Mouse (Mus musculus) liver, adult 2 months (tissue): ENCODE data around the gene Fzd9. TPM values are rescaled to one million over a fixed set of nuclear protein-coding genes. Genes with fewer than 3 reads are reported as not detected.

Source experiments
- DNase-seq: peaks from one replicate; pipeline ENCODE4 v3.0.0-alpha.2; 2011; ENCODE audit warnings: low read depth, low spot score; ENCODE audit errors: extremely low read depth
- H3K27ac ChIP-seq: fragments of 200-500 bp; replicated peaks from 2 replicates; pipeline ENCODE4 v1.5.1; 2012; ENCODE audit warnings: low read depth, mild to moderate bottlenecking, control low read depth, inconsistent platforms, low read length; ENCODE audit not compliant: insufficient read depth
- H3K27me3 ChIP-seq: fragments of 200-500 bp; 2 replicates; pipeline ENCODE4 v1.6.1; 2012; ENCODE audit warnings: mild to moderate bottlenecking, moderate library complexity, low read length, inconsistent platforms; ENCODE audit not compliant: control insufficient read depth, insufficient read depth
- H3K36me3 ChIP-seq: fragments of 200-500 bp; 2 replicates; pipeline ENCODE4 v1.6.1; 2012; ENCODE audit warnings: low read length, inconsistent platforms; ENCODE audit not compliant: control insufficient read depth, insufficient read depth
- H3K4me1 ChIP-seq: fragments of 200-500 bp; 2 replicates; pipeline ENCODE4 v1.6.1; 2011; ENCODE audit warnings: low read length; ENCODE audit not compliant: control insufficient read depth, insufficient read depth
- H3K4me3 ChIP-seq: fragments of 200-500 bp; 2 replicates; pipeline ENCODE4 v1.5.1; 2011; ENCODE audit warnings: low read depth, mild to moderate bottlenecking, control low read depth, low read length, moderate library complexity; ENCODE audit not compliant: insufficient read depth
- H3K79me2 ChIP-seq: fragments of 200-500 bp; 2 replicates; pipeline ENCODE4 v1.6.1; 2012; ENCODE audit warnings: inconsistent platforms, mild to moderate bottlenecking, low read length, moderate library complexity; ENCODE audit not compliant: control insufficient read depth, insufficient read depth
- H3K9ac ChIP-seq: fragments of 200-500 bp; 2 replicates; pipeline ENCODE4 v1.6.1; 2012; ENCODE audit warnings: low read depth, mild to moderate bottlenecking, control low read depth, inconsistent platforms, low read length
- CTCF ChIP-seq: fragments of 200-500 bp; IDR thresholded peaks from 2 replicates; pipeline ENCODE4 v1.5.1; 2011; ENCODE audit warnings: low read depth, low read length, control low read depth
- POLR2A ChIP-seq: fragments of 200-500 bp; IDR thresholded peaks from 2 replicates; pipeline ENCODE4 v1.6.1; 2011; ENCODE audit warnings: low read length, control low read depth; ENCODE audit not compliant: insufficient read depth; ENCODE audit errors: extremely low read depth
- WGBS: fragments of 180-500 bp; shearing (Covaris S2); methylation state at CpG from one replicate; pipeline ENCODE4 v1.1.7; 2018; 5-methylcytosine and 5-hydroxymethylcytosine counted together
- polyA plus RNA-seq: library from polyadenylated mRNA; depleted of rRNA; stranded (reverse); fragments of >200 nt; gene quantifications from 2 replicates; pipeline ENCODE4 v1.2.3, GENCODE M21; 2012; rRNA removed
- total RNA-seq: library from RNA; depleted of rRNA; stranded (reverse); fragments of >200 nt; gene quantifications from 2 replicates; pipeline ENCODE4 v1.2.3, GENCODE M21; 2014; rRNA removed

Fzd9 gene
- total and polyA plus RNA-seq, 2 experiments: 0.05 TPM; not detected in 1

DNA sequence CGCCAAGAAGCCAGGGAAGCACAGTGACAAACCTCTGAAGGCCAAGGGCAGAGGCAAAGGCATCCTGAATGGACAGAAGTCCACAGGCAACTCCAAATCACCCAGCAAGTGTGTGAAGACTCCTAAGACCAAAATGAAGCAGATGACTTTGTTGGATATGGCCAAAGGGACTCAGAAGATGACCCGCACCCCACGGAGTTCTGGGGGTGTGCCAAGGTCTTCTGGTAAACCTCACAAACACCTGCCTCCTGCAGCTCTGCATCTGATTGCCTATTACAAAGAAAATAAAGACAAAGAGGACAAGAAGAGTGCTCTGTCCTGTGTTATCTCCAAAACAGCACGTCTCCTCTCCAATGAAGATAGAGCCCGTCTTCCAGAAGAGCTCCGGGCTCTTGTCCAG, 34.2 kb downstream of the Fzd9 start:
- peaks cover 75% of the 10 kb centered on the region for H3K36me3 ChIP-seq
- no peaks in the 10 kb centered on the region for H3K27me3 ChIP-seq
- H3K9ac ChIP-seq: no peak overlapping the region
- TF ChIP-seq POLR2A (no peak), CTCF (no peak)
- no peaks in the 10 kb centered on the region for H3K4me1 ChIP-seq
- no peaks in the 10 kb centered on the region for H3K79me2 ChIP-seq
- DNase-seq: no peak
- 88% methylated on average over 6 of the region's 6 CpGs for WGBS
- no peak overlapping the region for H3K27ac ChIP-seq
- H3K4me3 ChIP-seq: no peak overlapping the region

GRCm38 (mm10) chr5:135208197-135208596, 42.8 kb downstream of the Fzd9 start:
- 97% methylated on average over 1 of the region's 1 CpGs for WGBS
- H3K27ac ChIP-seq: no peak overlapping the region
- no peak for DNase-seq
- H3K27me3 ChIP-seq: no peaks in the 10 kb centered on the region
- peaks cover 77% of the 10 kb centered on the region for H3K36me3 ChIP-seq
- TF ChIP-seq POLR2A: no peak
- no peak for TF ChIP-seq CTCF
- no peaks in the 10 kb centered on the region for H3K4me1 ChIP-seq
- peaks cover 6% of the 10 kb centered on the region; the same call in 1 of the 2 replicates for H3K79me2 ChIP-seq
- H3K4me3 ChIP-seq: no peak overlapping the region
- no peak overlapping the region for H3K9ac ChIP-seq

DNA sequence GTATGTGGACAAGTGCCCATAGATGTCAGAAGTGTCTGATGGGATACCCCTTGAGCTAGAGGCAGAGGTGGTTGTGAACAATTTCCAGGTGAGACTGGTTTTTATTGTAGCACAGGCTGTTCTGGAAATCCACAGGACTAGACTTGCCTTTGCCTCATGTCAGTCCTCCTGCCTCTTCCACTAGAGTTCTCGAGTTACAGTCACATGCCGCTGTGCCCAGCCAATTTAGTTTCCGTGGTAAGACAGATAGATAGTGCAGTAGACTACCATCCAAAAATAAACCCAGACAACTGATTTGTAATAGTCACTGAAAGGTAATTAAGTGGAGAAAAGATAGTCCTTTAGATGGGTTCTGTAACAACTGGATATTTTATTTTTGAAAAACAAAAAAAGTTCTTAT, 48.3 kb downstream of the Fzd9 start:
- Histone ChIP-seq H3K4me3 (no peak overlapping the region), H3K9ac (no peak overlapping the region), H3K4me1 (no peaks in the 10 kb centered on the region), H3K79me2 (peaks cover 12% of the 10 kb centered on the region; the same call in 1 of the 2 replicates), H3K27ac (no peak overlapping the region), H3K27me3 (no peaks in the 10 kb centered on the region), H3K36me3 (peaks cover 68% of the 10 kb centered on the region)
- no peak for TF ChIP-seq POLR2A
- no peak for TF ChIP-seq CTCF
- 77% methylated on average over 3 of the region's 3 CpGs for WGBS
- no peak for DNase-seq

Other genes starting within 250 kb of the Fzd9 start
- 35.9 and 38.1 TPM in 2 replicates for gene Abhd11, start 242.1 kb downstream of the Fzd9 start, total RNA-seq
- 77.6 and 78.8 TPM in 2 replicates for gene Abhd11, start 242.1 kb downstream of the Fzd9 start, polyA plus RNA-seq
- gene Stx1a, start 227.7 kb downstream of the Fzd9 start, total RNA-seq: 0.09 and 0.13 TPM in 2 replicates
- 1.1 and 1.3 TPM in 2 replicates for gene Stx1a, start 227.7 kb downstream of the Fzd9 start, polyA plus RNA-seq
- gene Dnajc30, start 187.0 kb downstream of the Fzd9 start, total RNA-seq: 7.1 and 8.6 TPM in 2 replicates
- gene Dnajc30, start 187.0 kb downstream of the Fzd9 start, polyA plus RNA-seq: 39.9 and 45.7 TPM in 2 replicates
- 32.7 and 38.4 TPM in 2 replicates for gene Bud23, start 186.3 kb downstream of the Fzd9 start, total RNA-seq
- 50.9 and 51.7 TPM in 2 replicates for gene Bud23, start 186.3 kb downstream of the Fzd9 start, polyA plus RNA-seq
- gene Vps37d, start 173.0 kb downstream of the Fzd9 start, total RNA-seq: 0.13 and 0.18 TPM in 2 replicates
- 0.60 and 0.66 TPM in 2 replicates for gene Vps37d, start 173.0 kb downstream of the Fzd9 start, polyA plus RNA-seq
- 198 and 237 TPM in 2 replicates for gene Mlxipl, start 161.3 kb downstream of the Fzd9 start, total RNA-seq
- gene Mlxipl, start 161.3 kb downstream of the Fzd9 start, polyA plus RNA-seq: 444 and 617 TPM in 2 replicates
- gene Tbl2, start 101.6 kb downstream of the Fzd9 start, total RNA-seq: 5.8 and 8.0 TPM in 2 replicates
- gene Tbl2, start 101.6 kb downstream of the Fzd9 start, polyA plus RNA-seq: 9.6 and 10.1 TPM in 2 replicates
- 10.5 and 11.9 TPM in 2 replicates for gene Bcl7b, start 82.9 kb downstream of the Fzd9 start, total RNA-seq
- 17.6 and 20.2 TPM in 2 replicates for gene Bcl7b, start 82.9 kb downstream of the Fzd9 start, polyA plus RNA-seq
- 26.9 and 27.5 TPM in 2 replicates for gene Baz1b, start 64.0 kb downstream of the Fzd9 start, total RNA-seq
- gene Baz1b, start 64.0 kb downstream of the Fzd9 start, polyA plus RNA-seq: 8.8 and 11.9 TPM in 2 replicates
- gene Fkbp6, start 98.8 kb upstream of the Fzd9 start, total RNA-seq: not detected in 2 replicates
- gene Fkbp6, start 98.8 kb upstream of the Fzd9 start, polyA plus RNA-seq: not detected in 2 replicates
- gene Trim50, start 102.1 kb upstream of the Fzd9 start, total RNA-seq: not detected in 2 replicates
- gene Trim50, start 102.1 kb upstream of the Fzd9 start, polyA plus RNA-seq: not detected in 2 replicates
- gene Nsun5, start 118.7 kb upstream of the Fzd9 start, total RNA-seq: 7.7 and 10.7 TPM in 2 replicates
- gene Nsun5, start 118.7 kb upstream of the Fzd9 start, polyA plus RNA-seq: 16.4 and 23.7 TPM in 2 replicates
- 0.92 and 2.0 TPM in 2 replicates for gene Pom121, start 143.3 kb upstream of the Fzd9 start, total RNA-seq
- 5.7 and 6.0 TPM in 2 replicates for gene Pom121, start 143.3 kb upstream of the Fzd9 start, polyA plus RNA-seq